Mouse (Mus musculus) erythroblast, embryonic 14.5 days (primary cell): ENCODE measurements around the gene Snd1.

Experiments
- GATA1 ChIP-seq: IDR thresholded peaks from 2 replicates; pipeline ENCODE4 v1.6.1; 2012; ENCODE audit warnings: low read length, inconsistent platforms, mixed read lengths
- TAL1 ChIP-seq: IDR thresholded peaks from 3 replicates; pipeline ENCODE4 v1.6.1; 2012; ENCODE audit warnings: low read length, inconsistent platforms, mixed read lengths

DNA sequence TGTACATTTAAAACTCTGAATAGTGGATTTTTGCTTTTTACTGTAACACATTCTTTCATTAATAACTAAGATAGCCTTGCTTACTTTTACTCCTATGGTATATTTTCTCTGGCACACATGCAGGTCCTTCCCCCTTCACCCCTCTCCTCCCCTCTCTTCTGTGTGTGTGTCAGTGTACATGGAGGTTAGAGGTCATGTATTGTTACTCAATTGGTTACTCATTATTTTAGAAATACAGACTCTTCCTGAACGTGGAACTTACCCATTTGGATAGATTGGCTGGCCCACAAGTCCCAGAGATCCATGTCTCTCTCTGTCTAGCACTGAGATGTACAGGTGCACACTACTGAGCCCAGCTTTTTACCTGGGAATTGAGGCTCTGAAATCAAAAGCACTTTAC, 160.2 kb downstream of the Snd1 start:
- TF ChIP-seq GATA1: no peak
- no peak for TF ChIP-seq TAL1
